Mouse (Mus musculus) ES-Bruce4 (cell line): ENCODE measurements around the gene Camta1.

Source experiments
- CTCF ChIP-seq: IDR thresholded peaks from one replicate; pipeline ENCODE4 v1.8.1; 2011; ENCODE audit warnings: low read depth, low read length
- EP300 ChIP-seq: IDR thresholded peaks from 2 replicates; pipeline ENCODE4 v1.6.1; 2011; ENCODE audit warnings: low read depth, low read length; ENCODE audit not compliant: insufficient read depth
- POLR2A ChIP-seq: IDR thresholded peaks from one replicate; pipeline ENCODE4 v1.8.1; 2011; ENCODE audit warnings: low read length; ENCODE audit not compliant: insufficient read depth

GRCm38 (mm10) chr4:151672452-151672851 is 189.2 kb downstream of the Camta1 start:
- TF ChIP-seq EP300 (no peak), CTCF (no peak), POLR2A (no peak)
